Mouse (Mus musculus) heart, adult 2 months (tissue): ENCODE results near the gene Kcnk1. TPM values are rescaled to one million over a fixed set of nuclear protein-coding genes. Genes with fewer than 3 reads are reported as not detected.

ENCODE experiments used
- DNase-seq, 2 experiments: peaks; one replicate each; pipeline ENCODE4 v3.0.0; 2021
- H3K27ac ChIP-seq: fragments of 200-600 bp; 2 replicates; pipeline ENCODE4 v1.8.1; 2022
- H3K27me3 ChIP-seq: fragments of 200-500 bp; 2 replicates; pipeline ENCODE4 v1.6.1; 2012; ENCODE audit warnings: mild to moderate bottlenecking, low read length, inconsistent platforms, mixed read lengths; ENCODE audit not compliant: control insufficient read depth, insufficient read depth
- H3K36me3 ChIP-seq: fragments of 200-500 bp; 2 replicates; pipeline ENCODE4 v1.6.1; 2012; ENCODE audit warnings: low read length, inconsistent platforms; ENCODE audit not compliant: control insufficient read depth, insufficient read depth
- H3K4me1 ChIP-seq: fragments of 200-500 bp; 2 replicates; pipeline ENCODE4 v1.6.1; 2011; ENCODE audit warnings: low read length; ENCODE audit not compliant: control insufficient read depth, insufficient read depth
- H3K4me3 ChIP-seq: fragments of 200-600 bp; 2 replicates; pipeline ENCODE4 v1.8.1; 2022
- H3K79me2 ChIP-seq: fragments of 200-500 bp; replicated peaks from 2 replicates; pipeline ENCODE4 v1.6.1; 2012; ENCODE audit warnings: mild to moderate bottlenecking, inconsistent platforms, low read length, moderate library complexity, mixed read lengths; ENCODE audit not compliant: control insufficient read depth, insufficient read depth
- H3K9ac ChIP-seq: fragments of 200-500 bp; 2 replicates; pipeline ENCODE4 v1.6.1; 2012; ENCODE audit warnings: low read depth, mild to moderate bottlenecking, control low read depth, inconsistent platforms, low read length, mixed read lengths
- CTCF ChIP-seq: fragments of 200-600 bp; IDR thresholded peaks from 2 replicates; pipeline ENCODE4 v1.8.1; 2022; ENCODE audit warnings: antibody characterized with exemption, mild to moderate bottlenecking, moderate library complexity
- EP300 ChIP-seq: fragments of 200-500 bp; IDR thresholded peaks from 2 replicates; pipeline ENCODE4 v1.6.1; 2011; ENCODE audit warnings: low read depth, low read length, control low read depth; ENCODE audit not compliant: insufficient read depth
- POLR2A ChIP-seq: fragments of 200-500 bp; IDR thresholded peaks from 2 replicates; pipeline ENCODE4 v1.6.1; 2011; ENCODE audit warnings: mild to moderate bottlenecking, low read depth, low read length, control low read depth; ENCODE audit not compliant: insufficient read depth
- WGBS: fragments of 180-500 bp; shearing (Covaris S2); methylation state at CpG from one replicate; pipeline ENCODE4 v1.1.7; 2018; 5-methylcytosine and 5-hydroxymethylcytosine counted together
- intact Hi-C: fragments of 180-260 bp; cut with DNase I; formaldehyde crosslinking; loops from one replicate; pipeline ENCODE4 v1.15.1; 2025
- polyA plus RNA-seq: library from polyadenylated mRNA; depleted of rRNA; stranded (reverse); fragments of >200 nt; gene quantifications from 2 replicates; pipeline ENCODE4 v1.2.3, GENCODE M21; 2012
- total RNA-seq, 2 experiments: library from RNA; stranded (reverse); gene quantifications; 2 replicates each; pipeline ENCODE4 v1.2.3; 2021

The Kcnk1 gene
- total and polyA plus RNA-seq, 3 experiments: 0.31 to 0.78 TPM; not detected in 1

DNA sequence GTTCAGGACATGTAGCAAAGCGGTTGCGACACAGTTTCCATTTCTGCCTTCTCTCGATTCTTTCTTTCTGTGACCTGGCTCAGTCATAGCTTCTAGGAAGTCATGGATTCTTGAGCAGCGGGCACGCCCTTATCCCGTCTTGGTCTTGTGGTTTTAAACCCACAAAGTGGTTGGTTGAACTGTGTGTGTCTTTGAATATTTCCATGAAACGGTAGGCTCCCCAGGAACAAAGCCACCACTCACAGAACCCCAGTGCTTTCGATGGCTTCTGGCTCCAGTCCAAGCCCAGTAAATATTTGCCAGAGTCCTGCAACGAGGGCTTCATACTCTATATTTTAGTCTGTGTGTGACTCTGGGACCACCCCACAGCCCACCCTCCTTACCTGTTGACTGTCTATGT is 31.6 kb downstream of the Kcnk1 start:
- DNase-seq: no peak
- Histone ChIP-seq H3K4me3 (no peak overlapping the region), H3K27me3 (no peaks in the 10 kb centered on the region), H3K9ac (no peak overlapping the region), H3K27ac (no peak overlapping the region), H3K4me1 (no peaks in the 10 kb centered on the region), H3K36me3 (no peaks in the 10 kb centered on the region), H3K79me2 (no peaks in the 10 kb centered on the region)
- TF ChIP-seq EP300: no peak
- TF ChIP-seq CTCF: no peak
- TF ChIP-seq POLR2A: no peak
- WGBS: 70% methylated on average over 9 of the region's 9 CpGs
- intact Hi-C loops: no loop called here

DNA sequence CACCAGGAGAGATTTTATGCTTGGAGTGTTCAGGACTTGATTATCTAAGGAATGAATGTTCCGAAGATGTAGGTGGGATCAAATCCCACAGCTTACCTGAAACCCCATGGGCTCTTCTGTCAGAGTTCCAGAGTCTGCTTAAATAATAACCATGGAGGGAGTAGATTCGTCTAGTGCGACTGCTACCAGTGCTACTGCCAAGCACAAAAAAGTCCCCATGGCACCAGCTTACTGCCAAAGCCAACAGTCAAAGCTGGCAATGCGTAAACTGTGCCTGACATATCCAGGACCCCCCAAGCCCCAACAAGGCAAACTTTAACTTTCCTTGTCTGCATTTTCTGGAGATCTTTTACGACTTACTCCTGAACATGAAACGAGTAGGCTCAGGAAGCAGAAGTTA is 32.5 kb downstream of the Kcnk1 start:
- Histone ChIP-seq H3K79me2 (no peaks in the 10 kb centered on the region), H3K27ac (no peak overlapping the region), H3K9ac (no peak overlapping the region), H3K4me1 (no peaks in the 10 kb centered on the region), H3K27me3 (no peaks in the 10 kb centered on the region), H3K36me3 (no peaks in the 10 kb centered on the region), H3K4me3 (no peak overlapping the region)
- DNase-seq: no peak
- TF ChIP-seq EP300 (no peak), POLR2A (no peak), CTCF (no peak)
- intact Hi-C loops: no loop called here
- WGBS: 77% methylated on average over 6 of the region's 6 CpGs

DNA sequence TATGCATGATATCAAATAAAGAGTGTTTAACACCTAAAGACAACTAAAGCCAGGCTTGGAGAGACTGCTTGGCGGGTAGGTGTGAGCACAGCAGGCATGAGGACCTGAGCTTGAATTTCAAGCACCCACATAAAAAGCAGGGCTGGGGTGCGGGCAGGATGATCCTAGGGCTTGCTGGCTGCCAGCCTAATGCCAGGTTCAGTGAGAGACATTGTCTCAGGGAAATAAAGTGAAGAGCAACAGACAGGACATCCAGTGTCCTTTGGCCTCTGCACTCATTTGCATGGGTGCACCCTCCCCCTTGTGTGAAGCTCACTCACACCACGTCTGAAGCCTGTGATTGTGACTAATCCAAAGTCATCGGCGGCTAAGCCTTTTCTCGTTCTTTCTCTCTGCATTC is 34.0 kb downstream of the Kcnk1 start:
- Histone ChIP-seq H3K4me1 (no peaks in the 10 kb centered on the region), H3K9ac (no peak overlapping the region), H3K36me3 (no peaks in the 10 kb centered on the region), H3K4me3 (no peak overlapping the region), H3K27me3 (no peaks in the 10 kb centered on the region), H3K27ac (no peak overlapping the region), H3K79me2 (no peaks in the 10 kb centered on the region)
- no peak for TF ChIP-seq EP300
- no peak for TF ChIP-seq POLR2A
- TF ChIP-seq CTCF: no peak
- no peak for DNase-seq
- intact Hi-C loops: no loop called here
- WGBS: 66% methylated on average over 6 of the region's 6 CpGs

DNA sequence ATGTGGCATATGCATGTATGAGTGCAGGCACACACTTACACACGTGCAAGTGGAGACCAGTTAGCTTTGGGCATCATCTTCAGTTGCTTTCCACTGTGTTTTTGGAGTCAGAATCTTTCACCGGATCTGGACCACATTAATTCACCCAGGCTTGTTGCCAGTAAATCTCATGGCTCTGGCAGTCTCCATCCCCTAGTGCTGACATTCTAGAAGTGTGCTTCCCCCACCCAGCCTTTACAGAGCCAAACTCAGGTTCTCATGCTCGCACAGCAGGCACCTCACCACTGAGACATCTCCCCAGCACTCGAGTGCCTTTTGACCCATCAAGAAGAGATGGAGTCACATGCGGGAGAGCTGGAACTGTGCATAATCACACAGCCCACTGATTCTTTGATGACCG is 37.8 kb downstream of the Kcnk1 start:
- WGBS: 66% methylated on average over 6 of the region's 6 CpGs
- intact Hi-C loops: no loop called here
- Histone ChIP-seq H3K27me3 (no peaks in the 10 kb centered on the region), H3K36me3 (no peaks in the 10 kb centered on the region), H3K27ac (no peak overlapping the region), H3K79me2 (no peaks in the 10 kb centered on the region), H3K4me1 (no peaks in the 10 kb centered on the region), H3K4me3 (no peak overlapping the region), H3K9ac (no peak overlapping the region)
- no peak for DNase-seq
- TF ChIP-seq CTCF: no peak
- no peak for TF ChIP-seq EP300
- TF ChIP-seq POLR2A: no peak

DNA sequence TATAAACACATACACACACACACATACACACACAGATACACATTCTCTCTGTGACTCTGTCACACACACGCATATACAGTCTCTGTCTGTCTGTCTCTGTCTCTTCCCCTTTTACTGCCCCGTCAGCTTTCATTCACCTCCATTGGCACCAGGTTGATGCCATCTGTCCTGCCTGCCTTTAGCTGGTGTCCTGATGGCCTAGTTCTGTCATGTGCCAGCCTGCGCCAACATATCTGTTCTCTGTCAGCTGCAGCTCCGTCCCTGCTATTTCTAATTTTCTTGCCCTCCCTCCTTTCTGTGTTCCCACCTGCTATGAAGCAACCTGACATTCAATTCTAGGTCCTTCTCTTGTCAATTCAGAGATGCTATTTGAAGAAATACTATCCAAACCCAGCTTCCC is 40.1 kb downstream of the Kcnk1 start:
- 79% methylated on average over 4 of the region's 4 CpGs for WGBS
- H3K4me3 ChIP-seq: no peak overlapping the region
- no peaks in the 10 kb centered on the region for H3K79me2 ChIP-seq
- DNase-seq: peak in 1 of 2 experiments; percentile 6
- H3K27ac ChIP-seq: no peak overlapping the region
- H3K4me1 ChIP-seq: no peaks in the 10 kb centered on the region
- no peaks in the 10 kb centered on the region for H3K36me3 ChIP-seq
- TF ChIP-seq EP300: 0 out of 2 replicates have a peak, but pooled peaks have one; percentile 33
- TF ChIP-seq CTCF: no peak
- no peaks in the 10 kb centered on the region for H3K27me3 ChIP-seq
- no peak overlapping the region for H3K9ac ChIP-seq
- intact Hi-C loops: no loop called here

DNA sequence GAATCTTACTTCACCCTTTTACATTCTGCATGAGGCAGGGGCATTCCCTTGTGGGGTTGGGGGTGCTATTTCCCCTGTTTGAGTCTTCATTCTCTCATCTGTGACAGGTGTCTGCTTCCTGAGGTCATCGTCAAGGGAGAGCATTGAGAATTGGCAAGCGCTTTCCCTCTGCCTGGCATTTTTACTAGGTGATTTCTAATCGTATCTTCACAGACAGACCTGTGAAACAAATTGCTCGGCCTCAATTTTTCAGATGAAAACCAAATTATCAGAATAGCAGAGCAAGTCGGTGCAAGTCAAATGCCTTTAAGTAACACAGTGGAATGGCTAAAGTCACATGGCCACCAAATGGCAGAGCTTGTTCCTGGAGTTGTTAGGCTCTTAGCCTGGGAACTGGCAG is 41.4 kb downstream of the Kcnk1 start:
- Histone ChIP-seq H3K4me1 (no peaks in the 10 kb centered on the region), H3K27ac (no peak overlapping the region), H3K4me3 (no peak overlapping the region), H3K79me2 (no peaks in the 10 kb centered on the region), H3K36me3 (no peaks in the 10 kb centered on the region), H3K9ac (no peak overlapping the region), H3K27me3 (no peaks in the 10 kb centered on the region)
- TF ChIP-seq POLR2A (no peak), EP300 (0 out of 2 replicates have a peak, but pooled peaks have one; percentile 26)
- peak in 1 of 2 experiments; percentile 5 for DNase-seq
- WGBS: 71% methylated on average over 5 of the region's 5 CpGs
- intact Hi-C loops: no loop called here

DNA sequence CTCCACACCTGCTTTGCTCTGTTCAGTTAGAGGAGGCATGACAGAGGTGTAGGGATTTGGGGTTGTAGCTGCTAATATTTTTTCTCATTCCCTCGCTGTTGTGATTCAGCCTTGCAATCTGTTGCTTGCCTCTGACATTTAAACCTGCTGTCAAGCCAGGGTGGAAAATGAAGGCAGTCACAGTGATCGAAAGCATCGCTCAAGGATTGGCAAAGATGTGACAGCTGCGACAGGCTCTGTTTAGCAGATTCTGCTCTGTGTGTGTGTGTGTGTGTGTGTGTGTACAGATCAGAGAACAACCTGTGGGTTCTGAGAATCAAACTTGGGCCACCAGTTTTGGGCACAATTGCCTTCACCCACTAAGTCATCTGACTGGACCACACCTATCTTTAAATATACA is 50.8 kb downstream of the Kcnk1 start:
- 84% methylated on average over 4 of the region's 4 CpGs for WGBS
- DNase-seq: no peak
- Histone ChIP-seq H3K4me1 (no peaks in the 10 kb centered on the region), H3K4me3 (no peak overlapping the region), H3K27ac (no peak overlapping the region), H3K36me3 (no peaks in the 10 kb centered on the region), H3K79me2 (no peaks in the 10 kb centered on the region), H3K27me3 (no peaks in the 10 kb centered on the region), H3K9ac (no peak overlapping the region)
- no peak for TF ChIP-seq EP300
- intact Hi-C loops: no loop called here
